Mouse (Mus musculus) kidney, embryonic 16.5 days (tissue): ENCODE data around the gene Dtd1. TPM values are rescaled to one million over a fixed set of nuclear protein-coding genes. Genes with fewer than 3 reads are reported as not detected.

ENCODE experiments used
- ATAC-seq: fragments of 200-750 bp; cut with Nextera tagmentation; 2 replicates; pipeline ENCODE4 v1.8.0; 2017; ENCODE audit warnings: moderate TSS enrichment; ENCODE audit not compliant: low FRiP score, low TSS enrichment
- H3K27ac ChIP-seq: fragments of 300-500 bp; sonication (generic); 2 replicates; pipeline ENCODE4 v1.5.1; 2014; ENCODE audit warnings: low read length
- H3K27me3 ChIP-seq: fragments of 300-500 bp; sonication (generic); 2 replicates; pipeline ENCODE4 v1.6.1; 2014; ENCODE audit warnings: low read length, control low read depth, mixed read lengths; ENCODE audit not compliant: insufficient read depth
- H3K36me3 ChIP-seq: fragments of 300-500 bp; sonication (generic); 2 replicates; pipeline ENCODE4 v1.6.1; 2014; ENCODE audit warnings: low read length, control low read depth, mixed read lengths; ENCODE audit not compliant: insufficient read depth
- H3K4me1 ChIP-seq: fragments of 300-500 bp; sonication (generic); 2 replicates; pipeline ENCODE4 v1.6.1; 2014; ENCODE audit warnings: low read length, control low read depth, mixed read lengths; ENCODE audit not compliant: insufficient read depth
- H3K4me2 ChIP-seq: fragments of 300-500 bp; sonication (generic); replicated peaks from 2 replicates; pipeline ENCODE4 v1.6.1; 2014; ENCODE audit warnings: low read depth, low read length
- H3K4me3 ChIP-seq: fragments of 300-500 bp; sonication (generic); 2 replicates; pipeline ENCODE4 v1.5.1; 2014; ENCODE audit warnings: mild to moderate bottlenecking, low read length
- H3K9ac ChIP-seq: fragments of 300-500 bp; sonication (generic); replicated peaks from 2 replicates; pipeline ENCODE4 v1.6.1; 2014; ENCODE audit warnings: low read length
- H3K9me3 ChIP-seq: fragments of 300-500 bp; sonication (generic); 2 replicates; pipeline ENCODE4 v1.6.1; 2016; ENCODE audit warnings: low read length, control low read depth
- WGBS: fragments of 180-500 bp; shearing (Covaris S2); extraction: QIAGEN DNeasy Blood & Tissue Kit; methylation state at CpG from one replicate; pipeline ENCODE4 v1.1.7; 2014; 5-methylcytosine and 5-hydroxymethylcytosine counted together
- polyA plus RNA-seq: library from polyadenylated mRNA; unstranded; fragments of >200 nt; fragmentation: Nextera tagmentation; extraction: Ambion mirVana; gene quantifications from 2 replicates; pipeline ENCODE4 v1.2.1, GENCODE M21; 2015

Dtd1 gene
- polyA plus RNA-seq, 1 experiment from 2014 or later, result 47.0 TPM

DNA sequence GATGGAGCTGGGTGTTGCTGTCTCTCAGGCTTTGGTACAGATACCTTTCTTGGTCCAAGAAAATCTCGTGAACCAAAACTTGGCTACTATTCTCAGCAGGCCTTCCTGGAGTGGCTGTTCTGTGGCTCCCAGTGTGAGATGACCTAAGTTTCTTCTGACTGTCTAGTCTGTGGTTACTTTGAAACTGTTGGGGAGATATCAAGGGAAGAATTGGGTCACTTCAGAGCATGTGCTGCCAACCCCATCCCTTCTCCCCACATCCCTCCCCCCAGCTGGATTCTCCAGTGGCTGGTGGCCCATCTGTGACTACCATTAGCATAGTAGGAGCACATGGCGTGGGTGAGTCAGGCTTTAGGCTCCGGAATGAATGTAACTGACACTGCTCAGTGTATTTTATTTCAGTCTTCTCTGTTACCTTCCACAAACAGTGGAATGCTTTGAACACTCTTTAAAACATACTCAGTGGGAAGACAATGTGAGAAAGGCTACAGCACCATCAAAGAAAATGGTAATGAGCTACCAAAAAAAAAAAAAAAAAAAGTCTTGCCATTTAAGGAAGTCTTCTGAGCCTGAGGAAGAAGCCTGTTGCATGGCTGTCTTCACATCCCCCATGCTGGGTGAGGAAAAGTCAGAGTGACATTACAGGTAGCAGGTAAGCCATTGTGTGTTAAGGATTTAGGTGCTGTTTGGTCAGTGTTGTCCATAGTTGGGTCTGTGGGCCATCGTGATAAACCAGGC is 146.5 kb downstream of the Dtd1 start:
- no peak overlapping the region for H3K4me3 ChIP-seq
- H3K36me3 ChIP-seq, result no peaks in the 10 kb centered on the region
- no peak overlapping the region for H3K27ac ChIP-seq
- H3K27me3 ChIP-seq, result no peaks in the 10 kb centered on the region
- no peak for ATAC-seq
- no peak overlapping the region for H3K4me2 ChIP-seq
- peaks cover 5% of the 10 kb centered on the region; the same call in 1 of the 2 replicates for H3K4me1 ChIP-seq
- H3K9me3 ChIP-seq, result no peaks in the 10 kb centered on the region
- WGBS, result 62% methylated on average over 4 of the region's 4 CpGs
- H3K9ac ChIP-seq, result no peak overlapping the region

- WGBS, result 68% methylated on average over 6 of the region's 6 CpGs
- Histone ChIP-seq H3K9ac (no peak overlapping the region), H3K27ac (no peak overlapping the region), H3K4me2 (no peak overlapping the region), H3K27me3 (no peaks in the 10 kb centered on the region), H3K4me1 (no peaks in the 10 kb centered on the region), H3K4me3 (no peak overlapping the region), H3K36me3 (no peaks in the 10 kb centered on the region), H3K9me3 (no peaks in the 10 kb centered on the region)
- ATAC-seq, result no peak
Measured at GRCm38 (mm10) chr2:144753604-144754003, 153.9 kb downstream of the Dtd1 start.

DNA sequence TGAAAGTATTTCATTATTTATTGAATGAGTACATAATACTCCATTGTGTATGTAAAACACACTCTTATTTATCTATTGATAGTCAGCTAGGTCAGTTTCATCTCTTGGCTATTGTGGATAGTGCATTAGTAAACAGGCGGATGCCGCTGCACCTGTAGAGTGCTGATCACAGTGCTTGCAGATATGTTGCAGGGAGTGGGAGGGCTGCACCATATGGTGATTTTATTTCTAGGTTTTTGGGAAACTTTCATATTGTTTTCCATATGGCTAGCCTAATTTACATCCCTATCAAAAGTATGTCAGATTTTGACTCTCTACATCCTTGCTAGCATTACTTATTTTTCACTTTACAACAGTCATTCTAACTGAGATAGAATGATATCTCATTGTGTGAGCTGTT is 155.3 kb downstream of the Dtd1 start:
- H3K4me1 ChIP-seq, result no peaks in the 10 kb centered on the region
- no peak for ATAC-seq
- no peak overlapping the region for H3K27ac ChIP-seq
- H3K9me3 ChIP-seq, result no peaks in the 10 kb centered on the region
- H3K36me3 ChIP-seq, result no peaks in the 10 kb centered on the region
- 97% methylated on average over 2 of the region's 2 CpGs for WGBS
- H3K9ac ChIP-seq, result no peak overlapping the region
- no peak overlapping the region for H3K4me2 ChIP-seq
- no peak overlapping the region for H3K4me3 ChIP-seq
- H3K27me3 ChIP-seq, result no peaks in the 10 kb centered on the region

GRCm38 (mm10) chr2:144760666-144761065 is 161.0 kb downstream of the Dtd1 start:
- no peak for ATAC-seq
- H3K9me3 ChIP-seq, result no peaks in the 10 kb centered on the region
- no peaks in the 10 kb centered on the region for H3K4me1 ChIP-seq
- WGBS, result 91% methylated on average over 6 of the region's 6 CpGs
- H3K27ac ChIP-seq, result no peak overlapping the region
- no peak overlapping the region for H3K4me2 ChIP-seq
- no peaks in the 10 kb centered on the region for H3K27me3 ChIP-seq
- no peak overlapping the region for H3K9ac ChIP-seq
- H3K4me3 ChIP-seq, result no peak overlapping the region
- no peaks in the 10 kb centered on the region for H3K36me3 ChIP-seq

DNA sequence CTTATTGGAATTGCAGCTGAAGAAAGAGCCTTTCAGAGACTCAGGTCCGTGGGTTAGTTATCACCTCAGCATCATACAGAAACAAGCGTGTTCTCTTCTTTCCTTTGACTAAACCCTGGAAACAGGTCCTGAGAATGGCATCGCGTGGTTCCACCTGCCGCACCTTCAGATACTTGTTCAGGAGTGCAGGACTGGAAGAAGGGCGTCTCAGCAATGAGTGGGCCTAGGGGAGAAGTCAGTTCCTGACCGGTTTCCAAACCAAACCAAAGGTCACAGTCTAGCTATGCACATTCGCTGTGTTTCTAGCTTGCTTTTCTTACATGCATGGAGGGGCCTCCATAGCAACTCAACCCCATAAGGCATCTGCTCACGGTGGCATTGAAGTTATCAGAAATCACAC is 164.0 kb downstream of the Dtd1 start:
- Histone ChIP-seq H3K36me3 (0 out of 2 replicates have a peak, but pooled peaks cover 4% of the 10 kb centered on the region), H3K27me3 (no peaks in the 10 kb centered on the region), H3K4me2 (no peak overlapping the region), H3K4me3 (no peak overlapping the region), H3K9me3 (peaks cover 10% of the 10 kb centered on the region), H3K4me1 (no peaks in the 10 kb centered on the region), H3K27ac (no peak overlapping the region), H3K9ac (no peak overlapping the region)
- ATAC-seq, result no peak
- 92% methylated on average over 9 of the region's 9 CpGs for WGBS

DNA sequence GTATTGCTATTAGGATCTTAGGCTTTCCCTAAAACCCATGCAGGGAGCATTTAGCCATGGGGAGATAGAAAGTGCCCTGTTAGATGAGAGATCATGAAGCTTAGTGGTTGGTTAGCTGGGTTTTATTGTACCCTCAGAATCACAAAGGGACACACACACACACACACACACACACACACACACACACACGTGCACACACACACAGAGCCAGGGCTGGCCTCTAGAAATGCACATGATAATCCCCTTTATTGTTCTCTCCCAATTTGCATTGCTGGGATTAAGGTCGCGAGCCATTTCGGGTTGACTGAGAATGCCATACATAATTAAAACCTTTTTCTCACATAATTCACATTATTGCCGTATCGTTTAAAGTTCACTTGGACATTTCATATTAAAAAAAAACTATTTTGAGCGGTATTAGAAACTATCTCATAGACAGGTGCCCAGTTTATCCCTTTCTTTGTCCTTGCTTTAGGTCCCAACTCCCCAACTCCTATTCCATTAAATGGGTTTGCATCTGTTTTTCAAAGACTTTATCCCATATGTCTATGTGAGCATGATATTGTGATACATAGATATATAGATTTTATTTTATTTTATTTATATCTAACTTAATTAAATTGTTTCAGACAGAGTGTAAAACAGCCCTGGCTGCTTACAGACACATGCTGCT is 164.6 kb downstream of the Dtd1 start:
- no peak for ATAC-seq
- no peak overlapping the region for H3K4me3 ChIP-seq
- no peaks in the 10 kb centered on the region for H3K27me3 ChIP-seq
- peaks cover 10% of the 10 kb centered on the region for H3K9me3 ChIP-seq
- no peak overlapping the region for H3K9ac ChIP-seq
- H3K27ac ChIP-seq, result no peak overlapping the region
- H3K4me2 ChIP-seq, result no peak overlapping the region
- WGBS, result 85% methylated on average over 7 of the region's 7 CpGs
- H3K4me1 ChIP-seq, result no peaks in the 10 kb centered on the region
- H3K36me3 ChIP-seq, result 0 out of 2 replicates have a peak, but pooled peaks cover 4% of the 10 kb centered on the region

GRCm38 (mm10) chr2:144765219-144765618 is 165.5 kb downstream of the Dtd1 start:
- WGBS, result 98% methylated on average over 5 of the region's 5 CpGs
- H3K4me1 ChIP-seq, result 0 out of 2 replicates have a peak, but pooled peaks cover 3% of the 10 kb centered on the region
- H3K27ac ChIP-seq, result no peak overlapping the region
- no peak overlapping the region for H3K4me3 ChIP-seq
- H3K9ac ChIP-seq, result no peak overlapping the region
- H3K4me2 ChIP-seq, result no peak overlapping the region
- ATAC-seq, result no peak
- 0 out of 2 replicates have a peak, but pooled peaks cover 4% of the 10 kb centered on the region for H3K36me3 ChIP-seq
- H3K9me3 ChIP-seq, result peaks cover 10% of the 10 kb centered on the region
- H3K27me3 ChIP-seq, result no peaks in the 10 kb centered on the region

DNA sequence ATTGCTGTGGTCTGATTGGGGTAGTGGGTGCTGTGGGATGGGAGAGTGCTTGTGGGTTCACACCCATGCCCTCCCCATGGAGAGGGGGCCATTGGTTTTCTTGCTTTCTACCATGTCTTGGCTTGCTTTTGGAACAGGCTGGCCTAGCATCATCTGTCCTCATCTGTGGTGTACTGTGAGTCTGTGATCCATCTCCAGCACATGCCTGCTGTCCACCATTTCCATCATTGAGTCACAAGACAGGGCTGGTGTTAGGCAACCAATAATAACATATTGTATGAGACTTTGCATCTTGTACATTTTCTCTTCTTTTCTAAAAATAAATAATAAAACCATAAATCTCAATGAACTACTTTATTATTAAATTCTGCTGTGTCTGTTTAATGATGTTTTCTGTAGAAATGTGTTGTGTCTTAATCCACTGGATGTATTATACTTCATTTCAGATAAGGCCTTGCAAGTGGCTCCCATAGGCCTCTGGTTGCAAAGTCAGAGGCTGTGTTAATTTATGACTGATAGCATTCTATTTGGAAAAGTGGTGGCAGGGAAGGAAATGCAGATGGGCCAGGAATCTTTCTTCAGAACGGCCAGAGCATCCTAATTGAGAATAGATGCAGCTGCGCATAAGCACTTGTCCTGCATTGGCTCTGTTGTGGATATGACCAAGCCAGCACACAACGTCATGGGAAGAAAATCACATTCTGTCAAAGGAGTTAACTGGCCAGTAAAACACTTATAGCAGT is 168.8 kb downstream of the Dtd1 start:
- H3K4me1 ChIP-seq, result 0 out of 2 replicates have a peak, but pooled peaks cover 3% of the 10 kb centered on the region
- H3K4me2 ChIP-seq, result no peak overlapping the region
- peaks cover 10% of the 10 kb centered on the region for H3K9me3 ChIP-seq
- no peak overlapping the region for H3K4me3 ChIP-seq
- H3K9ac ChIP-seq, result no peak overlapping the region
- H3K27me3 ChIP-seq, result no peaks in the 10 kb centered on the region
- 0 out of 2 replicates have a peak, but pooled peaks cover 4% of the 10 kb centered on the region for H3K36me3 ChIP-seq
- ATAC-seq, result no peak; the same call in 1 of the 2 replicates
- no peak overlapping the region for H3K27ac ChIP-seq
- WGBS, result 59% methylated on average over 3 of the region's 3 CpGs

DNA sequence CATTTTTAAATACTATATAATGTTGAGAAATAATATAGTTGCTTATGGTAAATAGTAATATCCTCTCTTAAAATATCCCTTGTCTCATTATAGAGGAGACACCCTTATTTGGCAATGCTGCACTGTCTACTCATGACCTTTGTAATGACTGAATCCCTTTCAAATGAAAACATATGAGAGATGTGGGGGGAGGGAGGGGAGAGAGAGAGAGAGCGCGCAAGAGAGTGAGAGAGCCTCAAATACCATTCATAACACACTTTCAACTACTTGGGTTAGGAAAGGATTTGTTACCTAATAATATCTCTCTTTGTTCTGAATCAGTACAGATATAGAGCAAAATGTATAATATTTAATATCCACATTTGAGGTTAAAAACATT is 169.4 kb downstream of the Dtd1 start:
- Histone ChIP-seq H3K4me3 (no peak overlapping the region), H3K27me3 (no peaks in the 10 kb centered on the region), H3K27ac (no peak overlapping the region), H3K4me1 (0 out of 2 replicates have a peak, but pooled peaks cover 3% of the 10 kb centered on the region), H3K4me2 (no peak overlapping the region), H3K36me3 (0 out of 2 replicates have a peak, but pooled peaks cover 4% of the 10 kb centered on the region), H3K9me3 (peaks cover 10% of the 10 kb centered on the region), H3K9ac (no peak overlapping the region)
- ATAC-seq, result peak; percentile 43; the same call in 1 of the 2 replicates
- WGBS, result 70% methylated on average over 2 of the region's 2 CpGs
